Mouse (Mus musculus) right cerebral cortex, adult 2 months (tissue): Measurements from ENCODE around the gene Polr2b.

Source experiments
- DNase-seq, 2 experiments: peaks; one replicate each; pipeline ENCODE4 v3.0.0; 2021 to 2022; ENCODE audit warnings: low spot score in 2 of 2

Gene Polr2b

DNA sequence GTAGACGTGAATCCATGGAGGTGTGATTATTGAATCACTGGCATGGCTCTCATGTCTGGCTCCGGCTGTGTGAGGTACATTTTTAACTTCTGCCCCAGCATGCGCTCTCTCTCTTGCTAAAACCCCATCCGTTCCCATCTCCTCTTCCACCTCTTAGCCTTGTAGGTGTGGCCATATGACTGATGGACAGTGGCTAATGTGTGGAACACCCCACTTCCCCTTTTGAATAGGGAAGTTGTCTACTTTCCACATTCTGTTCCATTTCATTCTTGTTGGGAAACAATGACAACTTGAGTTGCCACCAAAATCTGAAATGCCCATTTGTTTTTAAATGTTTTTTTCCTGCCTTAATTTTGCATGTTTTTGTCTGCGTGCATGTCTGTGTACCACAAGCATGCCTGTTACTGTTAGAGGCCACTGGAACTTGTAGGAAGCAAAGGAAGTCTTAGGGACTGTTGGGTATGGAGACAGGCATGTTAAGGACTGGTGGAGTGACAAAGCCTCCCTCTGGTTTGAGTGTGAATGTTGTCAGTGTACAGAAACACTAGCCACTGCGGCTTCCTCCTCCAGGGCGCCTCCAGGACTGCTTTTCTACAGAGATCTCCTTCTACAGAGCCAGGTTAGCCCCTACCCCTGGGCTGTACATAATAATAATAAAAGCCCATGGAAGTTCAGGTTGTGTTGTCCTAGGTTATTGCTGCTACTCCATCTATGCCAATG is 17.0 kb upstream of the Polr2b start:
- DNase-seq = no peak

- no peak for DNase-seq
Measured at GRCm38 (mm10) chr5:77299486-77299885, 10.5 kb upstream of the Polr2b start.

DNA sequence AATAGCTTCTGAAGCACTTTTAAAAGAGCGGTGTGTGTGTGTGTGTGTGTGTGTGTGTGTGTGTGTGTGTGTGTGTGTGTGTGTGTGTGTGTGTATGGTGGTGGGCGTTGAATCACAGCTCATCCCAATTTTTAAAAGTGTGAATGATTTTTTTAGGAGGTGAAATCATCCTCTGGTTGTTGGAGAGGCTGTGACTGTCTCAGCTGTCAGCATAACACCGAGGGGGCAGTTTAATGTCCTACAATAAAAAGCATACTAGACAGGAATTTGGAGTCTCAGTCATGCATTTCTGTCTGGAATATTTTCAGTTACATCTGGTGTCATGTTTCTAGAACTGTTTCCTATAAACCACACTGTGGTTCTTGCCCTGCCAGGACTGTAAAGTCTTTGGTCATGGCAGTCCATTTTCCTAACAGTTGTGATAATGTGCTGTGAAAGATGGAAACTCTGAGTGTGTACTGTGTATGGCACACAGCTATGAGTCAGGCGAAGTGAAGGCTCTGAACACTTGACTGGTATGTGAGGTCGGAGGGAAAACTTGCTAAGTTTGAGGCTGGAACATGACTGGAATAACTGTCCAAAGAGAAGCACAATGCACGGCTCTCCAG is 8.5 kb upstream of the Polr2b start:
- peak; percentile 10 to 16 for DNase-seq

DNA sequence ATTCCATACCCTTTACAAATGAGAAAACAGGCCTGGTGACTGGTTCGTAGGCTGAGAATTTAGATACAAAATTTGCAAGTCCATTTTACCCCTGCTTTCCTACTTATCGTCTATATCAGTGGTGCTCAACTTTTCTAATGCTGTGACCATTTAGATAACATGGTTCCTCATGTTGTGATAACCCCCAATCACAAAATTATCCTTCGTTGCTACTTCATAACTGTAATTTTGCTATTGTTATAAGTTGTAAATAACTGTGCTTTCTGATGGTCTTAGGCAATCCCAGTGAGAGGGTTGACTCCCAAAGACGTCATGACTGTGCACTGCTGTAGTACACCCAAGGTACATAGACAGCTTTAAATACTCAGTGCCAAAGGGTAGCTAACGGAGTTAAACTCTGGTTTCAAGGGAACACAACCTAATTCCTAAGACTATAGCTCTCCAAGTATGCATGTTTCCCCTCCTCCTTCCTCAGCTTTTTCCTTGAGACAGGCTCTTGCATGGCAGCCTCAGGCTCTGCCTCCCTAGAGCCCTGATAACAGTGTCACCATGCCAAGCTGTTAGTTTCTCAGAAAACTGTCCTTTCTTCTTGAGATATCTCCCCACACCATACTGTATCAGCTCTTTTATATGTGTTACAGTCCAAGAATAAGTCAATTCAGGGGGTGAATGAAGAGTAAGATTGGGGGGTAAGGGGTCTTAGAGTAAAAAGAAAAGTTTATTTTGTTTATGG is 2.0 kb upstream of the Polr2b start:
- no peak for DNase-seq

- peak; percentile 9 to 35 for DNase-seq
Measured at GRCm38 (mm10) chr5:77309051-77309906, 668 bp upstream of the Polr2b start.

DNA sequence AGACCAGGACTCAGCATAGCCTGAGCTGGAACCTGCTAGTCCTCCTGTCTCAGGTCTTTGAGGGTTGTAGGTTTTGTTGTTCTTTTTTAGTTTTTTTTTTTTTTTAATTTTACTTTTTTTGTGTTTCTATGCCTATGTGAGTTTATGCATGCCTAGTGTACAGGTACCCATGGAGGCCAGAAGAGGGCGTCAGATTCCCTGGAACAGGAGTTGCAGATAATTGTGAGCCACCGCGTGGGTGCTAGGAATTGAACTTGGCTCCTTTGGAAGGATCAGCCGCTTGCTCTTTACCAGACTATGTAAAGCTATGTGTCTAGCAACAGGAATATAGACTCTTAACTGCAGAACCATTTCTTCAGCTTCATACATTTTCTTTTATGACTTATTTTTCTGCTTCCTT is 4.3 kb downstream of the Polr2b start:
- DNase-seq = no peak

DNA sequence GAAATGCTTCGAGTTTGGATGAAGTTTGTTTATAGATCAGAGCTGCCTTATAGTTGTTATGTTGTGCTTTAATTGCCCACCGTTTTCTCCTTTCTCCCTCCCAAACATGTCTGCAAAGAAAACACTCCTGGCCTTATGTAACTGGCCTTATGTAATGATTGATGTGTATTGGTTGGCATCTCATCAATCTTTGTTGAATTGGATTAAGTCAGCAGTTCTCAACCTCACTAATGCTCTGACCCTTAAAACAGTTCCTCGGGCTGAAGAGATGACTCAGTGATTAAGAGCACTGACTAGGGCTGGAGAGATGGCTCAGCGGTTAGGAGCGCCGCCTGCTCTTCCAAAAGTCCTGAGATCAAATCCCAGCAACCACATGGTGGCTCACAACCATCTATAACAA is 5.0 kb downstream of the Polr2b start:
- no peak for DNase-seq

DNA sequence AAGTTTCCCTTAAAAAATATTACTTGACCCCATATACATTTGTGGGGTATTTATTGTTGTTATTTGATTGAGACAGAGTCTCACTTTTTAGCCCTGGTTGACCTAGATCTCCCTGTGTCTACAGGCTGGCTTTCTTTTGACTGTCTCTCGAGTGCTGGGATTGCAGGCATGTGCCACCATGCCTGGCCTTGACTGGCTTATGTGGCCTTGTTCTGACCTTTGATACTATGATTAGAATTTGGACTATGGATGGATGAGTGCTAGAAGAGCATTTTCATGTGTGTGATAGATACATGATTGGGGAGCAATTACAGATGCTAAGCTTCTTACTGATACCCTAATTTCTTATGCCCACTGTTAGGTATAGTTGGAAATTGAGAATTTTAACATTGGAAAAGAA is 15.0 kb downstream of the Polr2b start:
- DNase-seq = no peak

DNA sequence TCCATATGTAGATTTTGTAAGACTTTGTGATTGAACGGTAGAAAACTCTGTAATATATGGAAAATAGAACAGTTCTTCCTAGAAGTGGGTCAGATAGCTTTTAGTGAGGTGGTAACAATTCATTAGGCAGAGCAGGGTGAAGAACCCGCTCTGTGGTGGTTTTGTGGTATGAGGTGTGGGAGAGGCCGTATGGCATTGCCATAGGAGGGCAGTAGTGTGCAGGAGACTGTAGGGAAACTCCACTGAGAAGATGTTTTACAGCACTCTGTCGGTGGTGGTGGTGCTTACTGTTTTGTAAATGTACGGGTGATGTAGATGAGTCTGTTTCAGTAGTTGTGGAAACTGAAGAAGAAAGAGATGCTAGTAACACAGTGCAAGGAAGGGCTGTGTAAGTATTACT is 20.2 kb downstream of the Polr2b start:
- no peak for DNase-seq

DNA sequence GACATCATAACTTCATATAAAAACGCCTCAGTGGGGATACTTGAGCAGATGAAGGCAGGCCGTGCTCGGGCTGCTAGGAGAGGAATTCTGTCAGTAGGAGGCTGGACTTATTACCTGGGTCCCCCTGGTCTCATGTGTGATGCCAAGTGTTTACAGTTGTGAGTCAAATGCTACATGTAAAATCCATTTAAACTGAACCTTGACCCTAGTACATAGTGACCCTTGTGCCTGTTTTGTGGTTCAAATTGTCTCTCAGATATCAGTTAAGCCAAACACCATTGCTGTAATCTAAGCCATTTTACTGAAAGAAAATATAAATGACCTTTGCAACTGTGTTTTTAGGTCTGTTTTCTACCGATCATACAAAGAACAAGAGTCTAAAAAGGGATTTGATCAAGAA is 30.1 kb downstream of the Polr2b start:
- DNase-seq = no peak

- DNase-seq = no peak
Measured at GRCm38 (mm10) chr5:77348901-77349300, 39.0 kb downstream of the Polr2b start.

DNA sequence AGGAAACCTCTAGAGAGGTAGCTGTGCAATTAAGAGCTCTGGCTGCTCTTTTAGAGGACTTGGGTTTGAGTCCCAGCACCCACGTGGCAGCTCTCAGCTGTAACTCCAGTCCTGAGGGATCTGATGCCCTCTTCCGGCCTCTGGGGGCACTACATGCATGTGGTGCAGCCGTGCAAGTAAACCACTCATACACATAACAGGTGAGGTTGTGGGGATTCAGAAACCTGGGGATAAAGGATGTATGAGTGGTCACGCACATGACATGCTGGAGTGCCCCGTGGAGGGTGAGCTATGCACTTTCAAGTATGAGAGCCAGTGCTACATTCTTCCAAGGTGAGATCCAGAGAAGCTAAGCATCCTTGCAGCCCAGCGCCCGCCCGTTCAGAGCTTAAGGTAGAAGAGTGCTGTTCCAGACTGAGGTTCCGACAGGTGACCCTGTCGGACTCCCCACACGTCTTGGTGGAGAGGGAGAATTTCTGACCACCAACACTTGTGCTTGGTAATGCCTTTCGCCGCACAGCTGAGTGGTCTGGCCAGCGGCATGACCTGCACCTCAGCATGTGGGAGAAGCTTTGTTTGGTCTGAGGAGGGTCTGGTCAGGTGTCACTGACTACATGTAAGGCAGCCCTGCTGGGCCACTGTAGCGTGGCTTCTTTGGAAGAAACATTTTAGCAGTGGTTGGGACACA is 40.2 kb downstream of the Polr2b start:
- DNase-seq = no peak

DNA sequence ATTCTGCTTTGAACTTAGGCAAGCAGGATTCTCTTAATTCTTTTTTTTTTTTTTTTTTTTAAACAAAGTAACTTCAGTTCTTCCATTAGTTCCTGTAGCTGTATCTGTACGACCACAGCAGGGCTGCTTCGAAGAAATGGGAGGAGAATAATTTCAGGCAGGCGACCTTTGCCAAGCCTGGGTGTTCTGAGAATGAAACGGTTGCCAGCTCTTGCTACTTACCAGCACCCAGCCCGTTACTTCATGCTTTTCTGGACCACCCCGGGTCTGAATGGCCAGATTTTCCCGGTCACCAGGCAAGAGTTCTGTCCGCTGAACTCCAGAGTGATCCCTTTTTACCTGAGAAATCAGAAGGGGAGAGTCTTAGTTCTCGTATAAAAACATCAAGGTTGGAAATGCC is 41.7 kb downstream of the Polr2b start:
- no peak for DNase-seq

DNA sequence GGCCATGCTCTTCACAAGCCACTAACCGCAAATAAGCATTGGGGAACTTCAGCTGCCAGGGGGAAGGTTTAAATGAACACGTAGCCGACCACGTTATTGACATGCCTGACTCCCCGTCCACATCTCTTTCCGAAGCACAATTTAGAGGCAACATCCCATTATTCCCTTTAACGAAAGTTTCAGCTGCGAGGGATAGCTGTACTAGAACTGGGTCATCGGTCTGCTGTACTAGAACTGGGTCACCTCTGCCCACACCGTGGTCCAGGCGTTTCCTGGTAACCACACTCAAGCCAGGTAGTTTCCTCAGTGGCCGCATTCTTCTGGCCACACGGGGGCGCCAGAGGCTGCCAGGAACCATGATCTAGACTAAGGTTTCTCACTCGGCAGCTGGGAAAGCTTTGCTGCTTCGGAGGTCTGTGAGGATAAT is 44.4 kb downstream of the Polr2b start:
- DNase-seq = peak; percentile 94 to 97

- no peak for DNase-seq
Measured at GRCm38 (mm10) chr5:77355307-77356265, 45.6 kb downstream of the Polr2b start.

GRCm38 (mm10) chr5:77357405-77358149 is 47.6 kb downstream of the Polr2b start:
- no peak for DNase-seq

DNA sequence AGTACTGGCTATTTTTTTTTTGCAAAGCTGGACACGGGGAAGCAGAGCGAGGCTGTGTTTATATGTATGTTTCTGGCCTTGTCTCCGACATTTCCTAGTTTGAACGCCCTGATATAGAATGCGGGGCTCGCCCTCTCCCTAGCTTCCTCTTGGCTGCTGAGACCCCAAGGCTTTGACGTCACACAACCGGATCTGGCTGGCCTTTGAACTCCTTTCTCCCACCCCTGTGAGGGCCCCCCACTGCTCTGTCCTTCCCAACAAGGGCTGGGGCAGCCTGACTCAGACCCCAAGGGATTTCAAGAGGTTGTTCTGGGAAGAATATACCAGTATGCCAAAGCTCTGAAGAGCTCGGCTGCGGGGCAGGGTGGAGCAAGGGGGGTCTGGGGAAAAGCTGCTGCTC is 48.4 kb downstream of the Polr2b start:
- no peak for DNase-seq

DNA sequence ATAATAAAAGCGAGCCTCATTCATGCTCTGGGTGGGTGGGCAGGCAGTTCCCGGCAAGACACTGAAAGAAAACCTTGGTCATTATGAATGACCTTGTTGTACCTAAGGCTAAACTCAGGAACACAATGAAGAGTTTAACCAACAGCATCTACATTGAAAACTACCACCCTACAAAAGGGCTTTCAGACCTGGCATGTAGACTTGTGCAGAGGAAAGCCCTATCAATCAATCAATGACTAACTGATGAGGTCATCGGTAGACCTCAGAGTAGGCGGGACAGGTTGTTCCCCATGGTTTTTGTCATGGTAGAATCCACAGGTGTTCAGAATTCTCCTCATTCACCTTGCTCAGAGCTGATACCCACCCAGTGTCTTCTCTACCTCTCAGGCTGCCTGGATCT is 50.0 kb downstream of the Polr2b start:
- DNase-seq = no peak

GRCm38 (mm10) chr5:77361006-77361405 is 51.1 kb downstream of the Polr2b start:
- DNase-seq = no peak

DNA sequence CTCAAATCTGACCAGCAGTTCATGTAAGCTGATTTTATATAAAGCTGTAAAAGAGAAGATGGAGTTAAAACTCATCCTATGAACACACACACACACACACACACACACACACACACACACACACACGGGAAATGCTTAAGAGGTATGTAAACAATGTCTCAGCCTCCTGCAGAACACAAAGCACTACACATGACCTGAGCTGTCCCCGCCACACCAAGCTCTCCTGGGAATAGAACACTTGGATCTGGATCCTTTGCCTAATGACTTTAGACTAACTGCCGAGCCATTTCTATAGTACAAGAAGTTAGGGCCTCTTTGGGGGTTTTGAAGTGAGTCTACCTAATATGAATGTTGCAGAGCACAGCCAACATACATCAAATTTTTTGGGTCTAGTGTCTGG is 52.2 kb downstream of the Polr2b start:
- no peak for DNase-seq
